Mouse (Mus musculus) E14TG2a.4 (cell line): ENCODE data around the gene Adamts13.

ENCODE experiments used
- CTCF ChIP-seq: conservative IDR thresholded peaks from 2 replicates; pipeline ENCODE4 v1.5.1; 2014; ENCODE audit warnings: low read length
- POU5F1 ChIP-seq: IDR thresholded peaks from 2 replicates; pipeline ENCODE4 v1.6.1; 2014; ENCODE audit warnings: low read length, borderline replicate concordance

GRCm38 (mm10) chr2:27039286-27039685 is 66.1 kb downstream of the Adamts13 start:
- TF ChIP-seq CTCF: peak; percentile 60
- no peak for TF ChIP-seq POU5F1
